Mouse (Mus musculus) CH12.LX (cell line): ENCODE measurements at regions not wholly inside any gene's neighbourhood (a gene's known extent, or its start where the extent isn't known, plus 50 kb on each side); places are given as distances from the start of the nearest gene placed in this dataset.

Experiments used
- MAFK ChIP-seq: IDR thresholded peaks from 2 replicates; pipeline ENCODE4 v1.6.1; 2011; ENCODE audit warnings: low read length, improper control_type of control experiment; ENCODE audit not compliant: insufficient replicate concordance
- MAX ChIP-seq: IDR thresholded peaks from 2 replicates; pipeline ENCODE4 v1.6.1; 2011; ENCODE audit warnings: low read length, improper control_type of control experiment
- MYC ChIP-seq: IDR thresholded peaks from 2 replicates; pipeline ENCODE4 v1.6.1; 2011; ENCODE audit warnings: low read depth, mild to moderate bottlenecking, improper control_type of control experiment, low read length
- POLR2A ChIP-seq: IDR thresholded peaks from 2 replicates; pipeline ENCODE4 v1.6.1; 2011; ENCODE audit warnings: low read depth, mild to moderate bottlenecking, improper control_type of control experiment, low read length
- POLR2AphosphoS2 ChIP-seq: IDR thresholded peaks from 2 replicates; pipeline ENCODE4 v1.6.1; 2011; ENCODE audit warnings: low read depth, low read length, improper control_type of control experiment

- TF ChIP-seq POLR2AphosphoS2 (no peak), POLR2A (no peak), MAFK (no peak), MYC (no peak), MAX (no peak)
Observed at GRCm38 (mm10) chr5:37902741-37903140, 78.4 kb upstream of the Msx1 start.
